Mouse (Mus musculus): ENCODE results near the gene Plscr3.
"Not testable (repeated sequence)": the region's sequence is repeated elsewhere in the genome, so short reads cannot be mapped to it uniquely, and the experiment has no call there.

The Plscr3 gene

GRCm38 (mm10) chr11:69828832-69829231 lies 17.3 kb upstream of the Plscr3 start:
- in situ Hi-C loops (cut with MboI) = no loop called here

DNA sequence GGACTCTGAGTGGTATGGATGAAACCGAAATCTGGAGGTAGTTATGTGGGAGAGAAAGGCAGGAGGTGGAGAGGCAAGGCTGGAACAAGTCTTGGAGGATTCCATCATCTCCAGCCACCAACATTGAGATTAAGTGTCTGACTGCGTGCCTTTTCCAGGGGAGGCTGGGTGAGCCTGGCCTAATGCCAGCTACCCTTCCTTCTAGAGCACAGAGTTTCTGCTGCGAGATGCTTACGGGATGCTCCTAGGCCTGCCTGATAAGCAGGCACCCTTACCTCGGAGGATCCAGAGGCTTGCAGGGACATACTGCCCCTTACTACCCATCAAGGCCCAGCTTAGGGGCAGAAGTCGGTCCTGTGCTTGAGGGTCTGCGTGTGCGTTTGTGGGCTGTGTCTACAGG lies 12.6 kb upstream of the Plscr3 start:
- in situ Hi-C loops (cut with MboI) = no loop called here

- in situ Hi-C loops (cut with MboI) = no loop called here
Measured at GRCm38 (mm10) chr11:69834001-69834549, 12.1 kb upstream of the Plscr3 start.

GRCm38 (mm10) chr11:69835326-69835965 lies 10.7 kb upstream of the Plscr3 start:
- in situ Hi-C loops (cut with MboI) = no loop called here

DNA sequence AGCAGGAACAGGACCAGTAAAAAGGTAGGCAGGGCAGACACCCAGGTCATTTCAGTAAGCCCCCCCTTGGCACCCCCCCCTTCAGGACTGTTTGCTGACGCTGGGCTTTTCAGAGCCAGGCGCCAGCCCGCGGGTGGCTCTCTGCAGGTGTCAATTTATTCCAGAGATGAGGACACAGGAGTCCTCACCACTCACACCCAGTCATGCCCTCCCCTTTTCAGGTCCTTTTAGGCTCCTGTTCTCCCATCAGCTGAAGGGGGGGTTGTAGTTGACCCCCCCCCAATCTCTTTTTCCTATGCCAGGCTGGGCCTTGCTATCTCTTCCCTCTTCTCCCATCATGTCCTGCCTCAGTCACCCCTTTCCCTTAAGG lies 10.2 kb upstream of the Plscr3 start:
- in situ Hi-C loops (cut with MboI) = no loop called here

DNA sequence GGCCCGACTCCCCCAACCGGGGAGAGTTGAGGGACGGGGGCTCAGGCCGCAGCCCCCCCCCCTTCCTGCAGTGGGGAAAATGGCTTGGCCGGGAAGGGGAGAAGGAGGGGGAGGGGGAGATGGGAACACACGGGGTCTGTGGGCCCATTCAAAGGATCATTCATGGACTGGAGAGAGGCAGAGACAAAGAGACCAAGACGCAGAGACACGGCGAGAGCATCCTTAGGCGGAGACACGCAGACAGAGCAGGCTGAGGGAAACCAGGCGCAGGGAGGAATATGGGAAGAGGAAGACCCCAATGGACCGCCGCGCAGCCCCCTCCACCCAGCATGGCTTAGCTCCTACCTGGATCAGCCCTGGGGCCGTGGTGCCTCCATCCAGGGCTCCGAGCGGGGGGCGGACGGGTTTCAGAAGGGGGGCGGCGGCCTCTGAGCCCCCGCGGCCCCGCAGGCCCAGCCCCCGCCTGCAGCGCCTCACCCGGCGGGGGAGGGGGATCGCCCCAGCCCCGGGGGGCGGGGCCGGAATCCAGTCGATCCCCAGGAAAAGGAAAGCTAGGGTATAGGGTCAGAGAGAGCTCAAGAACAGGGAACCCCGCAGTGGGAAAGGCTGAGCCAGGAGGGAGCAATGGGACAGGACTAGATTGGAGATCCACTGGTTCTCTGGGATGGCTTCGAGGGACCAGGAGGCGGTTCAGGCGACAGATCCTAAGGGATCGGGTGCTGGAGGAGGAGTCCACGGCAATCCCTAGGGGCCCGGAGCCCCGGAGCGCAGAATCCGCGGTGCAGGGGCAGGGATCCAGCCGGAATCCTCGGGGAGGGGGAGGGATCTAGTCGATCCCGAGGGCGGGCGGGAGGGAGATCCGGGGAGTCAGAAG lies 9.2 kb upstream of the Plscr3 start:
- in situ Hi-C loops (cut with MboI) = no loop called here

DNA sequence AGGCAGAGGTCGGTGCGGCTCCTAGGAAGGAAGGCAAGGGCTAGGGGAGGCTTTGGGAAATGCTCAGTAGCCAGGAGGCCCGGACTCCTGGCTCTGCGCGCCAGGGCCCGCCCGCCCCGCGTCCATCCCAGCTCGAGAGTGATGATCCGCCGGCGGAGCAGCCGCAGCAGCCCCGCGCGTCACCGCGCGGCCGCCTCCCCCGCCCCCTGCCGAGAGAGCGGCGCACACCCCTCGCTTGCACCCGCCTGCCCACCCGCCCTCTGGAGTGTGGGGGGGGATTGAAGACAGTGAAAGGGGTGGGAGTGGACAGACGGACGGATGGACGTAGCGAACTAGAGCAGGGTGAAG lies 8.6 kb upstream of the Plscr3 start, which contains the start of gene Nlgn2:
Nlgn2 (minus strand) TSS at position 181 of the 348 bp plus-strand sequence.
- in situ Hi-C loops (cut with MboI) = no loop called here

DNA sequence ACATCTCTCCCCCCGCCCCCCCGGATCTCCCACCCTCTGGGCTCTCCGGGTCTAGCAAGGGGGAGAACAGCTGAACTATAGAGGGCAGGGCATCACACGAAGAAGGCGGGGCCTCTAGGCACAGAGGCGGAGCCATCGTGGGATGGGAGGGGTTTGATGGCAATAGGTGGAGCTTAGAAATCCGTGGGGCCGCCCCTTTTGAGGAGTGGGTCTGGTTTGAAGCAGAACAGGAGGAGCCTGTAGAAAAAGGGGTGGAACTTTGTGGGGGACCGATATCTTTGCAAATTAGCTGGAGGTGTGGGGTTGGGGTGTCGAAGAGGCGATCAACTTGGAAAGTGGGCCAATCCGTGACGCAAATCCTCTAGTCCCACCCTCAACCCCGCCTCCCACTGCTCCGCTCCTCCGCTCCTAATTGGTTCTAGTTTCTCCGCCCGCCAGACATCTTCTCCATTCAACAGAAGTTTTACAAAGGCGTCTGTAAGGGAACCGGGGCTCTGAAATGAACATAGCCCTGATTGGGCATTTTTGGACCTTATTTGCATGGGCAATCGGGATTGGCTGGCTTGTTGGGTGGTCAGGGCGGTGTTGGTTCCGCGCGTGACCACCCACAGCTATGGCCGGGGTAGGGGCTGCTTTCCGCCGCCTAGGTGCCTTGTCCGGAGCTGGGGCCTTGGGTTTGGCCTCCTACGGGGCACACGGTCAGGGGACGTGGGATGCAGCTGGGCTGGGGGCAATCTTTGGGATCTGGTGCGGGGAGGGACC lies 8.0 kb upstream of the Plscr3 start, which contains the start of gene Tmem256:
Tmem256 (plus strand) TSS at position 563 of the 762 bp plus-strand sequence.
- in situ Hi-C loops (cut with MboI) = no loop called here

- in situ Hi-C loops (cut with MboI) = no loop called here
Measured at GRCm38 (mm10) chr11:69838714-69839104, 7.5 kb upstream of the Plscr3 start.

GRCm38 (mm10) chr11:69846738-69847688 lies 837 bp downstream of the Plscr3 start:
- in situ Hi-C loops (cut with MboI) = no loop called here

DNA sequence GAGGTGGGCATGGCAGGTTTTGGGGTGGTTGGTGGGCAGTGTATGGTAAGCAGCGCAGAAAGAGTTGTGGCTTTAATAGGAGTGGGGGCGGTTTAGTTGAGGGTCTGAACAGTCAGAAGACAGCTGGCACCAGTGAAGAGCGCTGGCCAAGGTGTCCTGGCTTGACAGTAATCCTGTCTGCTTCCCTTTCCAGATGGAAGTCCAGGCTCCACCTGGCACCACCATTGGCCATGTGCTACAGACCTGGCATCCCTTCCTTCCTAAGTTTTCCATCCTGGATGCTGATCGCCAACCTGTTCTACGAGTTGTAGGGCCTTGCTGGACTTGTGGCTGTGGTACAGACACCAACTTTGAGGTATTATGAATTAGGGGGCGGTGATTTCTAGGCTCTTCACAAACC lies 1.8 kb downstream of the Plscr3 start:
- in situ Hi-C loops (cut with MboI) = no loop called here

DNA sequence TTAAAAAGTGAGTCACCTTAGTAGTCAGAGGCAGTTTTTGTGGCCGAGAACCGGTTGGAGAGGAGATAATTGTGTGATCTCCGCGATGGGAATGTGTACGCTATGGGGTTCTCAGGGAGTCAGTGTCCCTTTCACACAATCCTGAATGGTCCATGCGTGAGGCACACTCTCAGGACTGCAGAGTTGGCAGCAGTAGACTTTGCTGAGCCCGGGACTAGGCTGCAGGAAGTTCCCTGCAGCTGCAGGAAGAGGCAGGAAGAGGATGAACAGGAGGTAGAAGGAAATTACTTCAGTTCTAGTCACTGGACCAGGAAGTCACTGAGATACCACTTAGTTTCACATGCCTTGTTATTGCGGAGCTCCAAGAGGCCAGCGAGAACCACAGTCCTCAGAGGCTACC lies 3.0 kb downstream of the Plscr3 start:
- in situ Hi-C loops (cut with MboI) = no loop called here

GRCm38 (mm10) chr11:69849884-69850283 lies 3.7 kb downstream of the Plscr3 start:
- in situ Hi-C loops (cut with MboI) = no loop called here

DNA sequence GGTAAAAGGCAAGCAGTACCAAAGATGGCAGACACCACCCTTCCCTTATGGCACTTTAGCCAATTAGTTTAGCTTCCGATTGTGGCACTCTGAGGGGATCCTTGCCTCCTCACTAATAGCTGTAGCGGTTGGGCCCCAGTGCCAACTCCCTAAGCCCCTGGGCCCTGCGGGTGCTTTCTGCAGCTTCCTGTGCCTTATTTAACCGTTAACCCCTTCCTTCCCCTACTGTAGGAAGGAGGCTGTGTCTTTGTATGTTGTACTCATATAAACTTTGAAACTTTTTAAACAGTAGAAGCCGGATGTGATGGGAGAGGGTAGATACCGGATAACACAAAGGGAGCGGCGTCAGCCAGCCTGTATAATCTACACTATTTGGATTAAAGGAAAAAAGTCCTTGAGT lies 4.6 kb downstream of the Plscr3 start:
- in situ Hi-C loops (cut with MboI) = no loop called here

- in situ Hi-C loops (cut with MboI) = no loop called here
Measured at GRCm38 (mm10) chr11:69853994-69854393, 7.8 kb downstream of the Plscr3 start.

GRCm38 (mm10) chr11:69854680-69855079 lies 8.5 kb downstream of the Plscr3 start:
- in situ Hi-C loops (cut with MboI) = no loop called here

DNA sequence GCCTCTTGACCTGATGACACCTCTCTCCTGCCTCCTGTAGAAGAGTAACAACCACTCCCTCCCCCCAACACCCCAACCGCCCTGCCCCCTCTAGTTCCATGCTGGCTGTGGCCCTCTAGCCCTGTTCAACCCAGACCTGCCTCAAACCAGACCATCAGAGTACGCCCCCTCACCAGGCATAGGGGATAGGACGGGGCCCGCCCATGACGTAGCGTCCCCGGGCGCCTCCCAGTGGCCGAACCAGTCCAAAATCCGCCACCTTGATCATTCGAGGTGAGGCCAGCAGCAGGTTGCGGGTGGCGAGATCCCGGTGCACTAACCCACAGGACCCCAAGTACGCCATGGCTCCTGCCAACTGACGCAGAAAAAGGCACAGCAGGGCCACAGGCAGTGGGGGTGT lies 9.2 kb downstream of the Plscr3 start:
- in situ Hi-C loops (cut with MboI) = no loop called here

DNA sequence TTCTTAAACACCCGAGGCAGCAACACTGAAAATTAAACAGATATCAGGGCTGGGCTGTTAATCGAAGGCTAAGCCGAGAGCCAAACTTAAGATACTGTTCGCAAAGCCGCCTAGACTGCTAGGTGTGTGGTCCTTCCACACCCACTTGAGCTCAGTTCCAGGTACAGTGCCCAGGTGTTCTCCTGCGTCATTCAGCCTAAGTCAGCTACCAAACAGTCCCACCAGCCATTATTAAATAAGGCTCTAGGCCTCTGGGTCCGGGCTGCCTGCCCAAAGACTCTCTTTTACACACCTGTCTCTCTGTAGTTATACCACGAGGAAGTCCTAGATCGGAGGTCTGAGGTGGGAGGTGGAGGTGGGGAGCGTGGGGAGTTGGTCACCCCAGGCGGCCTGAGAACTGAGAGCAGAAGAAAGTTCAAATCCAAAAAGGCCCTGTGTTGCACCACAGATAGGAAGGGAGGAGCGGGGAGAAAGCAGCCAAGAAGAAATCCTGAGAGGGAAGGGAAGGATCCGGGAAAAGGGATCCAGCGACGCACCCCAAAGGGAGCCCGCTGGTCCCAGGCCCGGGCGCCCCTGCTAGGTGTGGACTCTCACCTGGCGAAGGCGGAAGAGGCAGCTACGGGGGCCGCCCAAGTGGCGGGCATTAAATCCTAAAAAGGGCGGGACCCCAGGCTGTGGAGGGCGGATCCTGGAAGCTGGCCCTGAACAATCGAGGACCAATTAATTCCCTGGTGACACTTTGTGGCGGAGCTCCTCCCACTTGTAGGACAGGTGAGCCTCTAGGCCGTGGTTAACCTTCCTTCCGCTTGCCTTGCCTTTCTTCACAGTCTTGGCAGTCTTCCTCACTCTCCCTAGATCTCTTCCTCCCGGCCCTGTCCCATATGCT lies 12.2 kb downstream of the Plscr3 start, which contains the start of gene Tnk1:
Tnk1 (minus strand) TSS at position 618 of the 886 bp plus-strand sequence.
- in situ Hi-C loops (cut with MboI) = no loop called here

DNA sequence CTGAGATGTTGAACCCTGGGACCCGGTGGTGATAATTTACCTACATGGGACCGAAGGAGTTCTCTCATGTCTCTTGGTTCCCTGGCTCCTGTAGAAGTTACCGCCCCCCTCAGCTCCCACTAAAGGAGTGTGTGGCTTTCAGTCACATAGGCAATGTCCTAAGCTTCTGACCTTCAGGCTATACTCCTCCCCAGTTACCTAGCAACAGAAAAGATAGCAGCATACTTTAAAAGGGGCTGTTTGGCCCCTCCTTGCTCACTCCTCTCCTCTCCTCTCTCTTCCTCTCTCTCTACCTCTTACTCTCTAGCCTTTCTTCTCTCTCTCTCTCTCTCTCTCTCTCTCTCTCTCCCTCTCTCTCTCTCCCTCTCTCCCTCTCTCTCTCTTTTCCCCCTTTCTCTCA lies 17.6 kb downstream of the Plscr3 start:
- in situ Hi-C loops (cut with MboI) = not testable (repeated sequence)

All from mature B cell (primary cell).